Mouse (Mus musculus): Measurements from ENCODE around the gene Ppp1r35. TPM values are rescaled to one million over a fixed set of nuclear protein-coding genes. Genes with fewer than 3 reads are reported as not detected.

The Ppp1r35 gene
- polyA plus RNA-seq, 1 experiment from 2014 or later: 39.7 TPM

- H3K9me3 ChIP-seq: no peaks in the 10 kb centered on the region
- H3K4me1 ChIP-seq (replicated peaks): peaks cover 28% of the 10 kb centered on the region
- H3K36me3 ChIP-seq: peaks cover 8% of the 10 kb centered on the region
- H3K4me3 ChIP-seq: no peak overlapping the region
- no peak overlapping the region for H3K4me2 ChIP-seq
- ATAC-seq (ENCODE audit: low read depth): no peak
- no peaks in the 10 kb centered on the region for H3K27me3 ChIP-seq
- no peak overlapping the region for H3K27ac ChIP-seq (replicated peaks)
- 91% methylated on average over 2 of the region's 2 CpGs for WGBS
- no peak overlapping the region for H3K9ac ChIP-seq
Observed at GRCm38 (mm10) chr5:137775587-137776290, 2.9 kb upstream of the Ppp1r35 start.

GRCm38 (mm10) chr5:137776408-137776918 is 2.2 kb upstream of the Ppp1r35 start:
- Histone ChIP-seq H3K36me3 (peaks cover 15% of the 10 kb centered on the region), H3K4me2 (no peak overlapping the region), H3K4me3 (no peak overlapping the region), H3K9ac (no peak overlapping the region), H3K4me1 (replicated peaks) (peaks cover 33% of the 10 kb centered on the region), H3K27me3 (no peaks in the 10 kb centered on the region), H3K27ac (replicated peaks) (no peak overlapping the region), H3K9me3 (no peaks in the 10 kb centered on the region)
- no peak for ATAC-seq (ENCODE audit: low read depth)
- 48% methylated on average over 5 of the region's 5 CpGs for WGBS

GRCm38 (mm10) chr5:137777267-137777845 is 1.3 kb upstream of the Ppp1r35 start:
- WGBS: 72% methylated on average over 7 of the region's 7 CpGs
- Histone ChIP-seq H3K4me1 (replicated peaks) (peaks cover 42% of the 10 kb centered on the region), H3K4me3 (no peak overlapping the region), H3K9me3 (no peaks in the 10 kb centered on the region), H3K27me3 (no peaks in the 10 kb centered on the region), H3K4me2 (no peak overlapping the region; the same call in 1 of the 2 replicates), H3K9ac (no peak overlapping the region), H3K27ac (replicated peaks) (peak overlapping the region; percentile 90; the same call in 1 of the 2 replicates), H3K36me3 (peaks cover 24% of the 10 kb centered on the region)
- ATAC-seq (ENCODE audit: low read depth): no peak

GRCm38 (mm10) chr5:137779053-137779933 is 644 bp downstream of the Ppp1r35 start:
- no peaks in the 10 kb centered on the region for H3K27me3 ChIP-seq
- 1% methylated on average over 75 of the region's 83 CpGs for WGBS
- peaks cover 61% of the 10 kb centered on the region for H3K4me1 ChIP-seq (replicated peaks)
- peak overlapping the region; percentile 96 for H3K9ac ChIP-seq
- no peaks in the 10 kb centered on the region for H3K9me3 ChIP-seq
- peak overlapping the region; percentile 94 for H3K27ac ChIP-seq (replicated peaks)
- peak; percentile 40 for ATAC-seq (ENCODE audit: low read depth)
- H3K4me3 ChIP-seq: peak overlapping the region; percentile 99
- peaks cover 43% of the 10 kb centered on the region for H3K36me3 ChIP-seq
- peak overlapping the region; percentile 98 for H3K4me2 ChIP-seq

GRCm38 (mm10) chr5:137781661-137782060 is 3.0 kb downstream of the Ppp1r35 start:
- Histone ChIP-seq H3K36me3 (peaks cover 50% of the 10 kb centered on the region), H3K9me3 (no peaks in the 10 kb centered on the region), H3K4me2 (0 out of 2 replicates have a peak overlapping the region, but pooled peaks have one; percentile 95), H3K4me3 (no peak overlapping the region), H3K4me1 (replicated peaks) (peaks cover 66% of the 10 kb centered on the region), H3K27ac (replicated peaks) (no peak overlapping the region), H3K27me3 (no peaks in the 10 kb centered on the region), H3K9ac (no peak overlapping the region)
- no peak for ATAC-seq (ENCODE audit: low read depth)
- 90% methylated on average over 7 of the region's 7 CpGs for WGBS

GRCm38 (mm10) chr5:137782776-137783522 is 4.3 kb downstream of the Ppp1r35 start:
- Histone ChIP-seq H3K4me2 (peak overlapping the region; percentile 95), H3K9ac (peak overlapping the region; percentile 97), H3K4me1 (replicated peaks) (peaks cover 66% of the 10 kb centered on the region), H3K27me3 (no peaks in the 10 kb centered on the region), H3K9me3 (no peaks in the 10 kb centered on the region), H3K27ac (replicated peaks) (no peak overlapping the region), H3K36me3 (peaks cover 50% of the 10 kb centered on the region), H3K4me3 (peak overlapping the region; percentile 87)
- 87% methylated on average over 13 of the region's 13 CpGs for WGBS
- ATAC-seq (ENCODE audit: low read depth): no peak

GRCm38 (mm10) chr5:137783901-137784540 is 5.4 kb downstream of the Ppp1r35 start:
- H3K9ac ChIP-seq: peak overlapping the region; percentile 97
- H3K4me3 ChIP-seq: peak overlapping the region; percentile 87
- no peak overlapping the region for H3K27ac ChIP-seq (replicated peaks)
- peaks cover 50% of the 10 kb centered on the region for H3K36me3 ChIP-seq
- peak overlapping the region; percentile 95 for H3K4me2 ChIP-seq
- peaks cover 3% of the 10 kb centered on the region; the same call in 1 of the 2 replicates for H3K27me3 ChIP-seq
- ATAC-seq (ENCODE audit: low read depth): no peak
- peaks cover 65% of the 10 kb centered on the region for H3K4me1 ChIP-seq (replicated peaks)
- H3K9me3 ChIP-seq: no peaks in the 10 kb centered on the region
- WGBS: 72% methylated on average over 9 of the region's 9 CpGs

- Histone ChIP-seq H3K4me2 (peak overlapping the region; percentile 95), H3K36me3 (peaks cover 50% of the 10 kb centered on the region), H3K4me1 (replicated peaks) (peaks cover 62% of the 10 kb centered on the region), H3K9me3 (no peaks in the 10 kb centered on the region), H3K9ac (peak overlapping the region; percentile 97), H3K27me3 (peaks cover 7% of the 10 kb centered on the region; the same call in 1 of the 2 replicates), H3K4me3 (peak overlapping the region; percentile 87), H3K27ac (replicated peaks) (peak overlapping the region; percentile 99; the same call in 1 of the 2 replicates)
- 82% methylated on average over 14 of the region's 14 CpGs for WGBS
- ATAC-seq (ENCODE audit: low read depth): no peak
Observed at GRCm38 (mm10) chr5:137784546-137784945, 5.9 kb downstream of the Ppp1r35 start.

- H3K36me3 ChIP-seq: peaks cover 46% of the 10 kb centered on the region
- no peaks in the 10 kb centered on the region for H3K9me3 ChIP-seq
- peak; percentile 16 for ATAC-seq (ENCODE audit: low read depth)
- peak overlapping the region; percentile 97 for H3K9ac ChIP-seq
- H3K4me3 ChIP-seq: peak overlapping the region; percentile 87
- H3K27me3 ChIP-seq: peaks cover 7% of the 10 kb centered on the region; the same call in 1 of the 2 replicates
- 3% methylated on average over 57 of the region's 62 CpGs for WGBS
- H3K4me2 ChIP-seq: peak overlapping the region; percentile 95
- peak overlapping the region; percentile 99 for H3K27ac ChIP-seq (replicated peaks)
- peaks cover 53% of the 10 kb centered on the region for H3K4me1 ChIP-seq (replicated peaks)
Observed at GRCm38 (mm10) chr5:137785164-137786031, 6.7 kb downstream of the Ppp1r35 start.
